Mouse (Mus musculus) cerebellum, adult 18-20 months (tissue): Measurements from ENCODE around the gene Fsd1l.

Experiments
- DNase-seq, 2 experiments: peaks; one replicate each; pipeline ENCODE4 v3.0.0; 2021

Fsd1l gene

GRCm38 (mm10) chr4:53750391-53751120, 119.3 kb downstream of the Fsd1l start:
- no peak for DNase-seq
